Mouse (Mus musculus) T-cell, adult 2 months (primary cell): ENCODE measurements at regions not wholly inside any gene's neighbourhood (a gene's known extent, or its start where the extent isn't known, plus 50 kb on each side); places are given as distances from the start of the nearest gene placed in this dataset.

Experiments
- DNase-seq: peaks from one replicate; pipeline ENCODE4 v3.0.0; 2022; ENCODE audit warnings: low spot score

DNA sequence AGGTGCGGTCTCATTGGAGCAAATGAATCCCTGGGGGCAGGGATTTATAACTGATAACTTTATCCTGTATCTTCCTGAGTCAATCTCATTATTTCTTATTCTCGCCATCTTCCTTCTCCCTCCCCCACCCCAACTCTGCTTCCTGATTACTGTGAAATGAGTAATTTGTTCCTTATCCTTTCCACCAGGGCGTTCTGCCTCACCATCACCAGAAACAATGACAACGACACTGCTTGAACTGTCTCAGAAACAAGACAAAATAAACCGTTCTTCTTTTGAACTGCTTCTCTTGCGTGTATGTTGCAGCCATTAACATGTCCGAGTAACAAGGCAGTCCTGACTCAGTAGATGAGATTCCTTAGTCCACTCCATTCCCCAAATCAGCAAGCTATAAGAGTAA lies 246.0 kb upstream of the Trib2 start:
- no peak for DNase-seq

- DNase-seq: no peak
These were observed 243.7 kb upstream of the Trib2 start for GRCm38 (mm10) chr12:16060461-16060860.

GRCm38 (mm10) chr12:16058255-16058654 lies 241.5 kb upstream of the Trib2 start:
- DNase-seq: no peak

GRCm38 (mm10) chr12:16056831-16057230 lies 240.1 kb upstream of the Trib2 start:
- no peak for DNase-seq

GRCm38 (mm10) chr12:16056216-16056615 lies 239.5 kb upstream of the Trib2 start:
- DNase-seq: peak; percentile 4

DNA sequence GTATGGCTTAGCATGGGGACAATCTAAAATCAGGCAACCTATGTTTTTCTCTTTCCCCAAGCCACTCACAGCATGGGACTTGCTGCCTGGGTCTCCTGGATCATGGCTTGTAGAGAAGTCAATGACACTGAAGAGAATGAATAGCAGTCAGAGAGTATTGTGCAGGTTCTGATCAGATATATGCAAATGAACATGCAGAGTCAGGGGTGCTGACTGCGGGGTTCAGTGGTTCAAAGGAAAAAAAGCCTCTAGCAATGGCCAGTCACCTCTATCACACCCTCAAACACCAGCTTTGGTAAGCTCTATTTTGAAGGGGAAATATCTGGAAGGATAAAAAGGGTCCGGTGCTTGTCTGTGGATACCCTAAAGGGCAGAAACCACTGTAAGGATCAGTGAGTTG lies 237.9 kb upstream of the Trib2 start:
- no peak for DNase-seq

GRCm38 (mm10) chr12:16053735-16054134 lies 237.0 kb upstream of the Trib2 start:
- no peak for DNase-seq

DNA sequence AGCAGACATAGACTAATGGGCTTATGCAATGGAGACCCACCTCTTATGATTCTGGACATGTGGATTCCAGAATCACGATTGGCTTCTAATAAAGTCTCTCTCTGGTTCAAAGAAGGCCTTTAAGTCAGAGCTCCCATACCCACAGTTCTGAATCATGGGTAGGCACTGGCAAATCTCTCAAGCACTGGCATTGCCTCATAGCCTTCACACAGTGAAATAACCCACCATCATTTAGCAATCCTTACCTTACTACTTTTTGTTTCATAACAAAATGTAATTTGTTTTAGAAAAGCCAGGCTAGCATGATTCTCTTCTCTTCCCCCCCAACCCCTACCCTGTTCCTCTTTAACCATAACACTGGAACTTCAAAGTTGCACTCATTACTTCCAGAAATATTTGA lies 236.3 kb upstream of the Trib2 start:
- no peak for DNase-seq

DNA sequence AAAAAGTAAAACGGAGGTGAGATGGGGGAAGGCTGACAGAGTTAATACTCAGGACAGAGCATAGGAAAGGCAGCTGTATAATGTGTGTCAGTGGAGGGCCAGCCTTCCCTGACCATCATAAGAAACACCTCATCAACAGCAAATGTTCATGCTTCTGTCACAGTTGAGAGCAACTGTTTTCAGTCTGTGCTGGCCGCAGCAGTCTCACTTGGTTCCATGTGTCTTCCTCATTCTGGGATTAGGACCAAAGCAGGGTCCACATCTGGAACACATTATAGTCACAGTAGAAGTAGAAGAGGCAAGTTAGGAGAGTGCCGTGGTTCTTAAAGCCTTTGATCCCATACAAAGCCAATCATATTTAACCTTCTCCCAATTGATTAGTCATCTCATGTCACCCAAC lies 235.6 kb upstream of the Trib2 start:
- DNase-seq: no peak

DNA sequence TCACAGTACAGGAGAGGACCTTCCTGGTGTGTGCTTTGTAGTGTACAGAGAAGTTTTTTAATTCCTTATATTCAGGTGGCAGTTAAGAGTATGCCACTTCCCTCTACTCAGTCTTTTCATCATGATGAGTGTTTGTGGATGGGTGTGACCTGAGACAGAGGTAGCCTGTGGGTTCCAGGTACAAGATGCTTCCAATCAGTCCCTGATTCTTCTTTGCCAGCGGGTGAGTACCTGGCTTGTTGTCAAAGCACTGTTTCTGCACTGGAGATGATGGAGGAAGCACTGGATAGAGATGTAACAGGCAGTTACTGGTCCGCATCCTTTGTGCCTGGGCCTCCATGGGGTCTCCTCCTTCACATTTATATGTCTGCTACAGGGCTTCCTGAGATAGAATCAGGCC lies 234.7 kb upstream of the Trib2 start:
- no peak for DNase-seq

GRCm38 (mm10) chr12:16049545-16049944 lies 232.8 kb upstream of the Trib2 start:
- DNase-seq: peak; percentile 63

DNA sequence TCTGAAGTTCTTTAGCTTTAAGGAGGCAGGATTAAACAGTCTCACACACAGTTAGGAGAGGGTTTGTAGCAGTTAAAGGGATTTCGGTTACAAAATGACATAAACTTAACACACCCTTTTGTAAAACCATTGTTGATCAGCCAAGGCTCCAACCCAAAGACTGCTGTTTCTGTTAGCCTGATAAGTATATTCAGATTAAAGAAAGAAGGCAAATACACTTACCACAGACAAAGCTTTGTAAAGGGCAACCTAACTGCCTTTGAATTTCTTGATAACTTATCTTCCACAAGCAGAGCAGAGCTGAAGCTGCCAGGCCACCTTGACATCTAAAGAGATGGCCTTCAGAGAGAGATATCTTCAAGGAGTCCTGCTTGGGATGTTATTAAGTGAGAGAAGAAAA lies 229.9 kb upstream of the Trib2 start:
- DNase-seq: no peak

DNA sequence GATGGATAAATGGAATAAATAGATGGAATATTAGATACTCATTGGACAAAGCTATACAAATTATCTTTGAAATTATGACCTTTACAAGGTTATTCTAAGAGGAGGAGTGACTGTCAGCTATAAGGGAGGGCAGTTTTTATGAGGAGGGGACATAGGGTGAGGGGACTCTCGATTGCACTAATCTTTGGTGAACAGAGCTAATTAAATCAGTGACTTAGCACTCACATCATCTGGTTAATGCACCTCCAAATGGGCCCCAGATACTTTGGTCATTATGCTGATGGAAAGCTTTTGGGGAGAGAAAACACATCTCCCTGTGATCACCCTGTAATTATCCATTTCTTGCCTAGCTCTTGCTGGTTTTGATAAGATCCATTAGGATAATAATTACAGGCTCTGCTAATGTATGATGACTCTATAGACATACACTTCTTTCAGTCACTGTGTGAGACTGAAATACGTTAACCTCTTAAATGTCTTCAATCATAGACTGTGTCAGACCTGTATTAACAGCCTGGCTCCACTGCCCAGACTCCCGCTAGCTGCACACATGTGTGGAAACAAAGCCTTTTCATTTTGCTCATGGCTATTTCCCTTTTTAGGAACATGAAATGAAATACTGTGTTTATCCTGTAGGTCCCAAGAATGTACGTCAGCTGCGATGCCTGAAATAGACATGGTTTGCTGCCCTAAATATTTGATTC lies 229.2 kb upstream of the Trib2 start:
- no peak for DNase-seq

DNA sequence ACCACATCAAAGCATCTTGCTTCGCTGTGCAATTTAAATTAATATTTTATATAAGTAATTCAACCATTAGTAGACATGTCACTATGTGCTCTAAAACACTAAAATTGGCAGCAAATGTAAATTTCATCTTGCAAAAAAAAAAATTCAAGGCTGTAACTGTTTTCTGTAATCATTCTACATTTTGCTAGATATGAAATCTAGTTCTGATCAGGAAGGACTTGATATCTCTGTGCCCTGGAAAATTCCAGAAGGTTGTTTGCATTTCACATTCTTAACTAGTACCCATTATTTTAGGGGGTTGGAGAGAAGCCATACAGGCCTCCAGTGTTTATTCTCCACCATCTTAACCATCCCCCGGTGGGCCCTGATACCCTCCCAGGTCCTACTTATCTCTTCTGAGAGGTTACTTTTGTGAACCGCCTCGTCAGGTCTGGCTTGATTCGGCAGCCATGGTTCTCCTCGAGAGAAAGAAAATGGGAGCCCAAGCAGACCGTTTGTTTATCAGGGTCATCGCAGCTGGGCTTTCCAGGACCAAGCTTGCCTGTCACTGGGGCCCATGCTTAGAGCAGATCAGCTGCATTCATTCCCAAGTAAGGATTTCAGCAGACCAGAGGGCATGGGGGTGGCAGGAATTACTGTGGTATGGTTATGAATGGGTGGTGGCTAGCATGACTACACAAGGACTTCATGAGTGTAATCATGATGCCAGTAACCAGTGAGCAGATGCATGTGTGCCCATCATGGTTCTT lies 226.9 kb upstream of the Trib2 start:
- DNase-seq: no peak

- DNase-seq: no peak
These were observed 225.6 kb upstream of the Trib2 start for GRCm38 (mm10) chr12:16042362-16042761.

DNA sequence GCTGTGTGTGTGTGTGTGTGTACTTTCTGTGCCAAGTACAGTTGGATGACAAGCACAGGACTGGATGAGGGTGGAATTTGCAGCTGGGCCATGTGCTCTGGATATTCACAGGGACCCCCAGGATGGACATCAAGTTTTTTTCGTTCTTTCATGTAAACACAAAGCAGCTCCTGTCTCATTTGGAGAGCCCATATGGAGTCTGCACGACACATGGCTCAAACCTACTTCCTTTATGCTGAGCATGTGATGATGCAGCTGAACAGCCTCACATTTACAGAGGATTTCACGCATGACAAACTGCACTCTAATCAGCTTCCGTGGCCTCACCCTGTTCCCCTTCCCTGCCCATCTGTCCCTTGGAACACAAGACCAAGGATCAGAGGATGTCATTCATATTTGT lies 224.4 kb upstream of the Trib2 start:
- no peak for DNase-seq

GRCm38 (mm10) chr12:16035551-16035950 lies 218.8 kb upstream of the Trib2 start:
- DNase-seq: no peak

DNA sequence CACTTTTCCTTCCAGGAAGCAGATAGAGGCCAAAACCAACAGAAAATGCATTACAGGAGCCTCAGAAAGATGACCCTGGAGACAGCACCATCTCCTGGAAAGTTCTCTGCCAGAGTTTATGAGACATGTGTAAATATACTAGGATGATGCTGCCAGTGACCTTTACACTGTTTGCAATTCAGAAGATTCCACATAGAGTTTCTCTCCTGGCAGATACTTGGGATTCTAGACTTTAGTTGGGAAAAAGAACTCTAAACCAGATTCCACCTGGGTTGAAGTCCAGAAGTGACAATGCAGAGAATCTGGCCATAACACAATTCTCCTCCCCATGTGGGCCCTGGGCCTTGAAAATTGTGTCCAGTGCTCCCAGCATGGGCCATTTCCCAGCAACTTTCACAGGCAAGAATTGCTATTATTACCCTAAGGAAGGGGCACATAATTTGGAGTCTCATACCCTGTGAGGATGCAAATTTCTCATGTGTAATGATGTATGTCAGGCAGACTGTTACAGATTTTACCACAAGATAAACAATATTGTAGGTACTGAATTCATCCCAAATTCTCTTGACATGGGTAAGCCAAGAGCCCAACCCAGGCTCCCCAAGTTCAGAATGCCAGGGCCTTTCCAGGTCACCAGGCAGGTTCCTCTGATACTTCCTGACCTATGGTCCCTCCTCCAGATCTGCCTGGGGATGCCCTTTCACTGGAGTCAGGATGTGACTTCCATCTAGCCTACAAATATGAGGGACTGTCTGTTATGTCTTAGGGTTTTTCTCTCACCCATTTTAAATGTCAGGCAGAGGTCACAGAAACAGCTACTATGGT lies 218.2 kb upstream of the Trib2 start:
- DNase-seq: no peak

- no peak for DNase-seq
These were observed 209.9 kb upstream of the Trib2 start for GRCm38 (mm10) chr12:16026654-16027053.

- no peak for DNase-seq
These were observed 206.6 kb upstream of the Trib2 start for GRCm38 (mm10) chr12:16023273-16023672.

DNA sequence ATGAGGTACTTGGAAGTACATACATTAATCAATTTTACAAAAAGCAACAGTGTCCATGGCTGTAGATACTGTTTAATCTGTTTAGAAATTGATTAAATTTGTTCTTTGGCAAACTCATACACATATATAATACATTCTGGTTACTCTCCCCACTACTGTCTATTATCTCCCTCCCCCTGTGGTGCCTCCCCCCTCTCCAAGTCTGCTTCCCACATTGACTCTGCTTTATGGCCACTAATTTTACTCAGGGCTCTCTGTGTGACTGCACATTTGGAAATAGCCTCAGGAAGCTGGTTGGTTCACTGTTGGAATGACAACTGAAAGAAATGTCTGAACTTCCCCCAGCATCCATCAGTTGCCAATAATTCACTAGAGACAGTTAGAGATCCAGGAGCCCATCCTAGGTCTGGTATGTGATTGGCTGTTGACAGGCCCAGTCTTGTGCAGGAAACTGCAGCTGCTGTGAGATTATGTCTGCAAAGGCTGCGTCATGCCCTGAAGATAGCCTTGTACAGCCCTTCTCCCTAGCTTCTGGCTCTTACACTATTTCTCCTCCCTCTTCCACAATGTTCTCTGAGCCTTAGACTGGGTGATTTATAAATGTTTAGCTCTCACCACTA lies 204.6 kb upstream of the Trib2 start:
- no peak for DNase-seq

- DNase-seq: no peak
These were observed 201.5 kb upstream of the Trib2 start for GRCm38 (mm10) chr12:16018237-16018636.
